Mouse (Mus musculus): ENCODE measurements around the gene Sipa1. TPM values are rescaled to one million over a fixed set of nuclear protein-coding genes. Genes with fewer than 3 reads are reported as not detected.

The Sipa1 gene
- polyA plus RNA-seq, 1 experiment from 2014 or later: 28.7 TPM

Small RNA genes within 50 kb of the gene (microRNA-seq; reads per million reads assigned to microRNA genes)
- 0.54 reads per million for gene Mir6987

Other genes with a start within 250 kb of the Sipa1 start
- 303 and 323 TPM in 2 replicates for gene Drap1, start 238.7 kb downstream of the Sipa1 start, polyA plus RNA-seq (2016; fragmentation: Nextera tagmentation; extraction: Ambion mirVana)
- 67.2 and 67.9 TPM in 2 replicates for gene AI837181, start 238.6 kb downstream of the Sipa1 start, polyA plus RNA-seq (2016; fragmentation: Nextera tagmentation; extraction: Ambion mirVana)
- not detected in 2 replicates for gene Fosl1, start 216.2 kb downstream of the Sipa1 start, polyA plus RNA-seq (2016; fragmentation: Nextera tagmentation; extraction: Ambion mirVana)
- 10.8 and 11.0 TPM in 2 replicates for gene Ccdc85b, start 205.8 kb downstream of the Sipa1 start, polyA plus RNA-seq (2016; fragmentation: Nextera tagmentation; extraction: Ambion mirVana)
- gene Fibp, start 203.1 kb downstream of the Sipa1 start, polyA plus RNA-seq (2016; fragmentation: Nextera tagmentation; extraction: Ambion mirVana): 146 and 150 TPM in 2 replicates
- gene Ctsw, start 195.2 kb downstream of the Sipa1 start, polyA plus RNA-seq (2016; fragmentation: Nextera tagmentation; extraction: Ambion mirVana): 1.9 and 2.1 TPM in 2 replicates
- gene Efemp2, start 189.8 kb downstream of the Sipa1 start, polyA plus RNA-seq (2016; fragmentation: Nextera tagmentation; extraction: Ambion mirVana): 145 TPM in 2 replicates
- gene Mus81, start 175.3 kb downstream of the Sipa1 start, polyA plus RNA-seq (2016; fragmentation: Nextera tagmentation; extraction: Ambion mirVana): 44.1 and 46.6 TPM in 2 replicates
- 2,582 and 2,586 TPM in 2 replicates for gene Cfl1, start 173.3 kb downstream of the Sipa1 start, polyA plus RNA-seq (2016; fragmentation: Nextera tagmentation; extraction: Ambion mirVana)
- gene 1700020D05Rik, start 159.9 kb downstream of the Sipa1 start, polyA plus RNA-seq (2016; fragmentation: Nextera tagmentation; extraction: Ambion mirVana): 0.15 TPM in 1 of 2 replicates, not detected in the other
- 11.9 and 15.2 TPM in 2 replicates for gene Snx32, start 153.2 kb downstream of the Sipa1 start, polyA plus RNA-seq (2016; fragmentation: Nextera tagmentation; extraction: Ambion mirVana)
- gene Ovol1, start 103.1 kb downstream of the Sipa1 start, polyA plus RNA-seq (2016; fragmentation: Nextera tagmentation; extraction: Ambion mirVana): 1.3 and 1.6 TPM in 2 replicates
- gene Ap5b1, start 95.7 kb downstream of the Sipa1 start, polyA plus RNA-seq (2016; fragmentation: Nextera tagmentation; extraction: Ambion mirVana): 2.8 and 3.2 TPM in 2 replicates
- gene Rnaseh2c, start 61.8 kb downstream of the Sipa1 start, polyA plus RNA-seq (2016; fragmentation: Nextera tagmentation; extraction: Ambion mirVana): 148 and 158 TPM in 2 replicates
- 61.3 and 63.7 TPM in 2 replicates for gene Kat5, start 53.5 kb downstream of the Sipa1 start, polyA plus RNA-seq (2016; fragmentation: Nextera tagmentation; extraction: Ambion mirVana)
- gene Rela, start 26.2 kb downstream of the Sipa1 start, polyA plus RNA-seq (2016; fragmentation: Nextera tagmentation; extraction: Ambion mirVana): 46.5 and 49.3 TPM in 2 replicates
- gene Map3k11, start 25.0 kb upstream of the Sipa1 start, polyA plus RNA-seq (2016; fragmentation: Nextera tagmentation; extraction: Ambion mirVana): 24.7 and 26.0 TPM in 2 replicates
- gene Pcnx3, start 25.2 kb upstream of the Sipa1 start, polyA plus RNA-seq (2016; fragmentation: Nextera tagmentation; extraction: Ambion mirVana): 33.1 and 37.9 TPM in 2 replicates
- gene Kcnk7, start 40.7 kb upstream of the Sipa1 start, polyA plus RNA-seq (2016; fragmentation: Nextera tagmentation; extraction: Ambion mirVana): 0.24 TPM in 1 of 2 replicates, not detected in the other
- gene Ehbp1l1, start 62.6 kb upstream of the Sipa1 start, polyA plus RNA-seq (2016; fragmentation: Nextera tagmentation; extraction: Ambion mirVana): 14.4 TPM in 2 replicates
- 143 and 150 TPM in 2 replicates for gene Fam89b, start 65.9 kb upstream of the Sipa1 start, polyA plus RNA-seq (2016; fragmentation: Nextera tagmentation; extraction: Ambion mirVana)
- 25.3 and 27.0 TPM in 2 replicates for gene Ltbp3, start 77.2 kb upstream of the Sipa1 start, polyA plus RNA-seq (2016; fragmentation: Nextera tagmentation; extraction: Ambion mirVana)
- 78.8 and 80.0 TPM in 2 replicates for gene Scyl1, start 107.7 kb upstream of the Sipa1 start, polyA plus RNA-seq (2016; fragmentation: Nextera tagmentation; extraction: Ambion mirVana)
- gene Frmd8, start 211.6 kb upstream of the Sipa1 start, polyA plus RNA-seq (2016; fragmentation: Nextera tagmentation; extraction: Ambion mirVana): 35.3 and 41.4 TPM in 2 replicates
- gene Slc25a45, start 214.1 kb upstream of the Sipa1 start, polyA plus RNA-seq (2016; fragmentation: Nextera tagmentation; extraction: Ambion mirVana): 2.0 and 3.1 TPM in 2 replicates
- 5.3 and 6.3 TPM in 2 replicates for gene Tigd3, start 230.4 kb upstream of the Sipa1 start, polyA plus RNA-seq (2016; fragmentation: Nextera tagmentation; extraction: Ambion mirVana)
- gene Dpf2, start 249.3 kb upstream of the Sipa1 start, polyA plus RNA-seq (2016; fragmentation: Nextera tagmentation; extraction: Ambion mirVana): 192 and 207 TPM in 2 replicates

Data from embryonic facial prominence, embryonic 12.5 days (tissue).